Mouse (Mus musculus) ES-Bruce4 (cell line): ENCODE results near the gene Car11. TPM values are rescaled to one million over a fixed set of nuclear protein-coding genes. Genes with fewer than 3 reads are reported as not detected.

Source experiments
- H3K27ac ChIP-seq: 2 replicates; pipeline ENCODE4 v1.5.1; 2012; ENCODE audit warnings: low read length, inconsistent platforms; ENCODE audit not compliant: insufficient read depth
- H3K27me3 ChIP-seq: 2 replicates; pipeline ENCODE4 v1.6.1; 2012; ENCODE audit warnings: mild to moderate bottlenecking, low read length, inconsistent platforms; ENCODE audit not compliant: control insufficient read depth, poor library complexity, insufficient read depth, severe bottlenecking
- H3K36me3 ChIP-seq: 2 replicates; pipeline ENCODE4 v1.6.1; 2012; ENCODE audit warnings: inconsistent platforms, mild to moderate bottlenecking, low read length, moderate library complexity; ENCODE audit not compliant: control insufficient read depth, poor library complexity, insufficient read depth, severe bottlenecking
- H3K4me1 ChIP-seq: one replicate; pipeline ENCODE4 v1.8.1; 2011; ENCODE audit warnings: low read length; ENCODE audit not compliant: control insufficient read depth, insufficient read depth
- H3K4me3 ChIP-seq: 2 replicates; pipeline ENCODE4 v1.5.1; 2011; ENCODE audit warnings: low read depth, mild to moderate bottlenecking, low read length
- H3K9ac ChIP-seq: 2 replicates; pipeline ENCODE4 v1.6.1; 2012; ENCODE audit warnings: low read depth, mild to moderate bottlenecking, inconsistent platforms; ENCODE audit not compliant: poor library complexity, severe bottlenecking
- H3K9me3 ChIP-seq: replicated peaks from 2 replicates; pipeline ENCODE4 v1.6.1; 2012; ENCODE audit warnings: mild to moderate bottlenecking, low read length, inconsistent platforms; ENCODE audit not compliant: control insufficient read depth, poor library complexity, insufficient read depth, severe bottlenecking
- CTCF ChIP-seq: IDR thresholded peaks from one replicate; pipeline ENCODE4 v1.8.1; 2011; ENCODE audit warnings: low read depth, low read length
- EP300 ChIP-seq: IDR thresholded peaks from 2 replicates; pipeline ENCODE4 v1.6.1; 2011; ENCODE audit warnings: low read depth, low read length; ENCODE audit not compliant: insufficient read depth
- POLR2A ChIP-seq: IDR thresholded peaks from one replicate; pipeline ENCODE4 v1.8.1; 2011; ENCODE audit warnings: low read length; ENCODE audit not compliant: insufficient read depth
- polyA plus RNA-seq: library from polyadenylated mRNA; stranded (reverse); fragments of >200 nt; gene quantifications from 2 replicates; pipeline ENCODE4 v1.2.4, GENCODE M21; 2011; ENCODE audit warnings: low read depth; ENCODE audit not compliant: missing spikeins, insufficient read depth, insufficient read length

The Car11 gene
- polyA plus RNA-seq, 1 experiment, result 6.0 TPM

GRCm38 (mm10) chr7:45697894-45698293, 1.7 kb upstream of the Car11 start:
- TF ChIP-seq POLR2A, result no peak
- no peak for TF ChIP-seq CTCF
- no peak for TF ChIP-seq EP300
- Histone ChIP-seq H3K9me3 (no peaks in the 10 kb centered on the region), H3K4me1 (peaks cover 6% of the 10 kb centered on the region), H3K36me3 (no peaks in the 10 kb centered on the region), H3K9ac (no peak overlapping the region), H3K4me3 (no peak overlapping the region), H3K27me3 (peaks cover 3% of the 10 kb centered on the region; the same call in 1 of the 2 replicates), H3K27ac (no peak overlapping the region)

- H3K4me1 ChIP-seq, result no peaks in the 10 kb centered on the region
- peaks cover 3% of the 10 kb centered on the region; the same call in 1 of the 2 replicates for H3K27me3 ChIP-seq
- TF ChIP-seq EP300, result no peak
- no peak for TF ChIP-seq CTCF
- no peak for TF ChIP-seq POLR2A
- no peaks in the 10 kb centered on the region for H3K36me3 ChIP-seq
- peak overlapping the region; percentile 65 for H3K4me3 ChIP-seq
- H3K9me3 ChIP-seq, result no peaks in the 10 kb centered on the region
- no peak overlapping the region for H3K27ac ChIP-seq
- H3K9ac ChIP-seq, result peak overlapping the region; percentile 57
These were observed 815 bp downstream of the Car11 start for GRCm38 (mm10) chr7:45700301-45701015.

- no peaks in the 10 kb centered on the region for H3K4me1 ChIP-seq
- no peaks in the 10 kb centered on the region for H3K9me3 ChIP-seq
- no peak overlapping the region for H3K27ac ChIP-seq
- H3K36me3 ChIP-seq, result no peaks in the 10 kb centered on the region
- peak overlapping the region; percentile 50 for H3K4me3 ChIP-seq
- H3K9ac ChIP-seq, result peak overlapping the region; percentile 42
- H3K27me3 ChIP-seq, result peaks cover 3% of the 10 kb centered on the region; the same call in 1 of the 2 replicates
- TF ChIP-seq CTCF (no peak), EP300 (no peak), POLR2A (no peak)
These were observed 1.4 kb downstream of the Car11 start for GRCm38 (mm10) chr7:45701072-45701471.

- H3K36me3 ChIP-seq, result no peaks in the 10 kb centered on the region
- H3K27me3 ChIP-seq, result peaks cover 3% of the 10 kb centered on the region; the same call in 1 of the 2 replicates
- H3K4me3 ChIP-seq, result no peak overlapping the region
- H3K27ac ChIP-seq, result no peak overlapping the region
- peak overlapping the region; percentile 42; the same call in 1 of the 2 replicates for H3K9ac ChIP-seq
- no peak for TF ChIP-seq EP300
- no peak for TF ChIP-seq CTCF
- TF ChIP-seq POLR2A, result no peak
- H3K9me3 ChIP-seq, result no peaks in the 10 kb centered on the region
- no peaks in the 10 kb centered on the region for H3K4me1 ChIP-seq
These were observed 2.0 kb downstream of the Car11 start for GRCm38 (mm10) chr7:45701607-45702006.

GRCm38 (mm10) chr7:45702316-45702715, 2.7 kb downstream of the Car11 start:
- Histone ChIP-seq H3K27ac (no peak overlapping the region), H3K36me3 (no peaks in the 10 kb centered on the region), H3K27me3 (peaks cover 3% of the 10 kb centered on the region; the same call in 1 of the 2 replicates), H3K4me3 (no peak overlapping the region), H3K4me1 (no peaks in the 10 kb centered on the region), H3K9ac (no peak overlapping the region), H3K9me3 (no peaks in the 10 kb centered on the region)
- TF ChIP-seq POLR2A (no peak), EP300 (no peak), CTCF (no peak)

- Histone ChIP-seq H3K27ac (no peak overlapping the region), H3K4me3 (no peak overlapping the region)
These were observed 3.3 kb downstream of the Car11 start for GRCm38 (mm10) chr7:45702809-45703520.

More at GRCm38 (mm10) chr7:45702809-45703520, 3.3 kb downstream of the Car11 start:
- Histone ChIP-seq H3K9ac (no peak overlapping the region), H3K36me3 (no peaks in the 10 kb centered on the region), H3K4me1 (peaks cover under 1% of the 10 kb centered on the region), H3K27me3 (peaks cover 3% of the 10 kb centered on the region; the same call in 1 of the 2 replicates), H3K9me3 (no peaks in the 10 kb centered on the region)
- TF ChIP-seq CTCF, result no peak
- TF ChIP-seq EP300, result no peak
- TF ChIP-seq POLR2A, result no peak
